Mouse (Mus musculus): ENCODE data around the gene Rabl3. TPM values are rescaled to one million over a fixed set of nuclear protein-coding genes. Genes with fewer than 3 reads are reported as not detected.

Rabl3 gene
- polyA plus RNA-seq, 1 experiment from 2014 or later: 18.8 TPM

GRCm38 (mm10) chr16:37597412-37597811 is 57.7 kb downstream of the Rabl3 start:
- H3K4me2 ChIP-seq (ENCODE audit: low read length): no peak overlapping the region
- no peaks in the 10 kb centered on the region for H3K27me3 ChIP-seq (ENCODE audit: control insufficient read depth, insufficient read depth, low read depth, low read length)
- no peak overlapping the region for H3K9ac ChIP-seq (ENCODE audit: low read depth, low read length)
- no peak overlapping the region for H3K4me3 ChIP-seq (ENCODE audit: low read depth, low read length)
- H3K4me1 ChIP-seq (ENCODE audit: control insufficient read depth, insufficient read depth, low read length): no peaks in the 10 kb centered on the region; the same call in 1 of the 2 replicates
- no peak overlapping the region for H3K27ac ChIP-seq (ENCODE audit: low read length)
- ATAC-seq: no peak
- 67% methylated on average over 5 of the region's 5 CpGs for WGBS
- no peaks in the 10 kb centered on the region for H3K36me3 ChIP-seq (ENCODE audit: control insufficient read depth, insufficient read depth, low read length)
- H3K9me3 ChIP-seq (replicated peaks; ENCODE audit: control insufficient read depth, low read length, poor library complexity, severe bottlenecking): no peaks in the 10 kb centered on the region

GRCm38 (mm10) chr16:37598463-37598862 is 58.8 kb downstream of the Rabl3 start:
- 0 out of 2 replicates have a peak, but pooled peaks have one; percentile 48 for ATAC-seq
- no peaks in the 10 kb centered on the region for H3K27me3 ChIP-seq (ENCODE audit: control insufficient read depth, insufficient read depth, low read depth, low read length)
- no peak overlapping the region for H3K4me3 ChIP-seq (ENCODE audit: low read depth, low read length)
- no peaks in the 10 kb centered on the region for H3K36me3 ChIP-seq (ENCODE audit: control insufficient read depth, insufficient read depth, low read length)
- H3K9ac ChIP-seq (ENCODE audit: low read depth, low read length): no peak overlapping the region
- WGBS: 87% methylated on average over 7 of the region's 7 CpGs
- H3K4me2 ChIP-seq (ENCODE audit: low read length): no peak overlapping the region
- no peaks in the 10 kb centered on the region; the same call in 1 of the 2 replicates for H3K4me1 ChIP-seq (ENCODE audit: control insufficient read depth, insufficient read depth, low read length)
- no peaks in the 10 kb centered on the region for H3K9me3 ChIP-seq (replicated peaks; ENCODE audit: control insufficient read depth, low read length, poor library complexity, severe bottlenecking)
- no peak overlapping the region for H3K27ac ChIP-seq (ENCODE audit: low read length)

- 81% methylated on average over 3 of the region's 3 CpGs for WGBS
- ATAC-seq: no peak
- H3K9me3 ChIP-seq (replicated peaks; ENCODE audit: control insufficient read depth, low read length, poor library complexity, severe bottlenecking): no peaks in the 10 kb centered on the region
- H3K4me3 ChIP-seq (ENCODE audit: low read depth, low read length): no peak overlapping the region
- no peak overlapping the region for H3K27ac ChIP-seq (ENCODE audit: low read length)
- no peak overlapping the region for H3K4me2 ChIP-seq (ENCODE audit: low read length)
- H3K9ac ChIP-seq (ENCODE audit: low read depth, low read length): no peak overlapping the region
- H3K36me3 ChIP-seq (ENCODE audit: control insufficient read depth, insufficient read depth, low read length): no peaks in the 10 kb centered on the region
- no peaks in the 10 kb centered on the region for H3K27me3 ChIP-seq (ENCODE audit: control insufficient read depth, insufficient read depth, low read depth, low read length)
- no peaks in the 10 kb centered on the region; the same call in 1 of the 2 replicates for H3K4me1 ChIP-seq (ENCODE audit: control insufficient read depth, insufficient read depth, low read length)
Observed at GRCm38 (mm10) chr16:37599326-37599725, 59.6 kb downstream of the Rabl3 start.

GRCm38 (mm10) chr16:37603431-37603830 is 63.7 kb downstream of the Rabl3 start:
- 97% methylated on average over 1 of the region's 1 CpGs for WGBS
- no peaks in the 10 kb centered on the region for H3K27me3 ChIP-seq (ENCODE audit: control insufficient read depth, insufficient read depth, low read depth, low read length)
- no peak overlapping the region for H3K4me2 ChIP-seq (ENCODE audit: low read length)
- no peaks in the 10 kb centered on the region for H3K9me3 ChIP-seq (replicated peaks; ENCODE audit: control insufficient read depth, low read length, poor library complexity, severe bottlenecking)
- no peak overlapping the region for H3K9ac ChIP-seq (ENCODE audit: low read depth, low read length)
- no peak overlapping the region for H3K27ac ChIP-seq (ENCODE audit: low read length)
- ATAC-seq: no peak
- no peaks in the 10 kb centered on the region for H3K36me3 ChIP-seq (ENCODE audit: control insufficient read depth, insufficient read depth, low read length)
- no peaks in the 10 kb centered on the region for H3K4me1 ChIP-seq (ENCODE audit: control insufficient read depth, insufficient read depth, low read length)
- H3K4me3 ChIP-seq (ENCODE audit: low read depth, low read length): no peak overlapping the region

- no peak for ATAC-seq
- H3K4me3 ChIP-seq (ENCODE audit: low read depth, low read length): no peak overlapping the region
- WGBS: 84% methylated on average over 6 of the region's 6 CpGs
- H3K36me3 ChIP-seq (ENCODE audit: control insufficient read depth, insufficient read depth, low read length): no peaks in the 10 kb centered on the region
- no peak overlapping the region for H3K27ac ChIP-seq (ENCODE audit: low read length)
- H3K9ac ChIP-seq (ENCODE audit: low read depth, low read length): no peak overlapping the region
- H3K27me3 ChIP-seq (ENCODE audit: control insufficient read depth, insufficient read depth, low read depth, low read length): no peaks in the 10 kb centered on the region
- H3K4me1 ChIP-seq (ENCODE audit: control insufficient read depth, insufficient read depth, low read length): peaks cover 3% of the 10 kb centered on the region
- H3K9me3 ChIP-seq (replicated peaks; ENCODE audit: control insufficient read depth, low read length, poor library complexity, severe bottlenecking): no peaks in the 10 kb centered on the region
- H3K4me2 ChIP-seq (ENCODE audit: low read length): no peak overlapping the region
Observed at GRCm38 (mm10) chr16:37604243-37604642, 64.6 kb downstream of the Rabl3 start.

- Histone ChIP-seq H3K4me1 (ENCODE audit: control insufficient read depth, insufficient read depth, low read length) (peaks cover 14% of the 10 kb centered on the region), H3K27me3 (ENCODE audit: control insufficient read depth, insufficient read depth, low read depth, low read length) (no peaks in the 10 kb centered on the region), H3K4me3 (ENCODE audit: low read depth, low read length) (no peak overlapping the region), H3K4me2 (ENCODE audit: low read length) (no peak overlapping the region), H3K36me3 (ENCODE audit: control insufficient read depth, insufficient read depth, low read length) (no peaks in the 10 kb centered on the region), H3K9ac (ENCODE audit: low read depth, low read length) (no peak overlapping the region), H3K9me3 (replicated peaks; ENCODE audit: control insufficient read depth, low read length, poor library complexity, severe bottlenecking) (no peaks in the 10 kb centered on the region), H3K27ac (ENCODE audit: low read length) (peak overlapping the region; percentile 55)
- no peak for ATAC-seq
- 66% methylated on average over 8 of the region's 8 CpGs for WGBS
Observed at GRCm38 (mm10) chr16:37610333-37610732, 70.6 kb downstream of the Rabl3 start.

GRCm38 (mm10) chr16:37611072-37611471 is 71.4 kb downstream of the Rabl3 start:
- peaks cover 14% of the 10 kb centered on the region for H3K4me1 ChIP-seq (ENCODE audit: control insufficient read depth, insufficient read depth, low read length)
- H3K27ac ChIP-seq (ENCODE audit: low read length): no peak overlapping the region
- H3K4me3 ChIP-seq (ENCODE audit: low read depth, low read length): no peak overlapping the region
- WGBS: 81% methylated on average over 7 of the region's 7 CpGs
- H3K27me3 ChIP-seq (ENCODE audit: control insufficient read depth, insufficient read depth, low read depth, low read length): no peaks in the 10 kb centered on the region
- no peak for ATAC-seq
- no peaks in the 10 kb centered on the region for H3K36me3 ChIP-seq (ENCODE audit: control insufficient read depth, insufficient read depth, low read length)
- H3K9me3 ChIP-seq (replicated peaks; ENCODE audit: control insufficient read depth, low read length, poor library complexity, severe bottlenecking): no peaks in the 10 kb centered on the region
- no peak overlapping the region for H3K9ac ChIP-seq (ENCODE audit: low read depth, low read length)
- H3K4me2 ChIP-seq (ENCODE audit: low read length): no peak overlapping the region

GRCm38 (mm10) chr16:37612013-37612412 is 72.3 kb downstream of the Rabl3 start:
- Histone ChIP-seq H3K9me3 (replicated peaks; ENCODE audit: control insufficient read depth, low read length, poor library complexity, severe bottlenecking) (no peaks in the 10 kb centered on the region), H3K27me3 (ENCODE audit: control insufficient read depth, insufficient read depth, low read depth, low read length) (no peaks in the 10 kb centered on the region), H3K27ac (ENCODE audit: low read length) (no peak overlapping the region), H3K4me1 (ENCODE audit: control insufficient read depth, insufficient read depth, low read length) (peaks cover 14% of the 10 kb centered on the region), H3K36me3 (ENCODE audit: control insufficient read depth, insufficient read depth, low read length) (no peaks in the 10 kb centered on the region), H3K4me2 (ENCODE audit: low read length) (no peak overlapping the region), H3K4me3 (ENCODE audit: low read depth, low read length) (no peak overlapping the region), H3K9ac (ENCODE audit: low read depth, low read length) (no peak overlapping the region)
- WGBS: 89% methylated on average over 5 of the region's 5 CpGs
- ATAC-seq: no peak

GRCm38 (mm10) chr16:37614540-37614939 is 74.9 kb downstream of the Rabl3 start:
- Histone ChIP-seq H3K4me3 (ENCODE audit: low read depth, low read length) (no peak overlapping the region), H3K9ac (ENCODE audit: low read depth, low read length) (no peak overlapping the region), H3K4me2 (ENCODE audit: low read length) (no peak overlapping the region), H3K27ac (ENCODE audit: low read length) (no peak overlapping the region), H3K4me1 (ENCODE audit: control insufficient read depth, insufficient read depth, low read length) (peaks cover 18% of the 10 kb centered on the region), H3K9me3 (replicated peaks; ENCODE audit: control insufficient read depth, low read length, poor library complexity, severe bottlenecking) (no peaks in the 10 kb centered on the region), H3K27me3 (ENCODE audit: control insufficient read depth, insufficient read depth, low read depth, low read length) (no peaks in the 10 kb centered on the region), H3K36me3 (ENCODE audit: control insufficient read depth, insufficient read depth, low read length) (no peaks in the 10 kb centered on the region)
- 87% methylated on average over 9 of the region's 9 CpGs for WGBS
- ATAC-seq: no peak
